Mouse (Mus musculus): ENCODE measurements around the gene Zfp791.
A peak's percentile ranks its signal among the peaks of the same experiment; 100 is the strongest.
"Not testable (repeated sequence)": the region's sequence is repeated elsewhere in the genome, so short reads cannot be mapped to it uniquely, and the experiment has no call there.

Zfp791 gene

GRCm38 (mm10) chr8:85122995-85123394 is at the start of gene Zfp791:
TSS of gene Zfp791 (minus strand) at chr8:85123095.
- no peak for DNase-seq (ENCODE audit: low read depth)

GRCm38 (mm10) chr8:85171291-85171690 is 48.4 kb upstream of the Zfp791 start:
- DNase-seq (ENCODE audit: low read depth), result peak; percentile 15

GRCm38 (mm10) chr8:85151624-85152023 is 28.7 kb upstream of the Zfp791 start, which contains the start of gene Cks1brt:
TSS of gene Cks1brt (plus strand) at chr8:85151924.
- no peak for DNase-seq (ENCODE audit: low read depth)

- no peak for DNase-seq (ENCODE audit: low read depth)
These were observed 19.6 kb upstream of the Zfp791 start for GRCm38 (mm10) chr8:85142516-85142915.

- DNase-seq (ENCODE audit: low read depth), result not testable (repeated sequence)
These were observed 12.8 kb upstream of the Zfp791 start for GRCm38 (mm10) chr8:85135690-85136089.

GRCm38 (mm10) chr8:85132335-85132734 is 9.4 kb upstream of the Zfp791 start:
- DNase-seq (ENCODE audit: low read depth), result no peak

- no peak for DNase-seq (ENCODE audit: low read depth)
These were observed 796 bp upstream of the Zfp791 start for GRCm38 (mm10) chr8:85123691-85124090.

- DNase-seq (ENCODE audit: low read depth), result not testable (repeated sequence)
These were observed 2.6 kb downstream of the Zfp791 start for GRCm38 (mm10) chr8:85120251-85120650.

- no peak for DNase-seq (ENCODE audit: low read depth)
These were observed 3.6 kb downstream of the Zfp791 start for GRCm38 (mm10) chr8:85119052-85119981.

GRCm38 (mm10) chr8:85116984-85117383 is 5.9 kb downstream of the Zfp791 start:
- DNase-seq (ENCODE audit: low read depth), result no peak

GRCm38 (mm10) chr8:85115501-85115900 is 7.4 kb downstream of the Zfp791 start:
- DNase-seq (ENCODE audit: low read depth), result no peak

- no peak for DNase-seq (ENCODE audit: low read depth)
These were observed 9.7 kb downstream of the Zfp791 start for GRCm38 (mm10) chr8:85113241-85113640.

- no peak for DNase-seq (ENCODE audit: low read depth)
These were observed 22.7 kb downstream of the Zfp791 start for GRCm38 (mm10) chr8:85100076-85100665.

- DNase-seq (ENCODE audit: low read depth), result no peak
These were observed 26.0 kb downstream of the Zfp791 start for GRCm38 (mm10) chr8:85096850-85097249.

GRCm38 (mm10) chr8:85096196-85096595 is 26.7 kb downstream of the Zfp791 start:
- DNase-seq (ENCODE audit: low read depth), result no peak

- DNase-seq (ENCODE audit: low read depth), result no peak
These were observed 27.3 kb downstream of the Zfp791 start for GRCm38 (mm10) chr8:85095566-85095965.

- DNase-seq (ENCODE audit: low read depth), result no peak
These were observed 27.8 kb downstream of the Zfp791 start for GRCm38 (mm10) chr8:85095051-85095450.

- DNase-seq (ENCODE audit: low read depth), result no peak
These were observed 31.3 kb downstream of the Zfp791 start for GRCm38 (mm10) chr8:85091526-85092090.

GRCm38 (mm10) chr8:85090856-85091255 is 32.0 kb downstream of the Zfp791 start:
- DNase-seq (ENCODE audit: low read depth), result no peak

- DNase-seq (ENCODE audit: low read depth), result no peak
These were observed 34.1 kb downstream of the Zfp791 start for GRCm38 (mm10) chr8:85088771-85089170.

GRCm38 (mm10) chr8:85086238-85086637 is 36.7 kb downstream of the Zfp791 start:
- no peak for DNase-seq (ENCODE audit: low read depth)

- no peak for DNase-seq (ENCODE audit: low read depth)
These were observed 38.3 kb downstream of the Zfp791 start for GRCm38 (mm10) chr8:85084633-85085032.
